Mouse (Mus musculus) myocyte (in vitro differentiated cells): ENCODE measurements around the gene Tiam1. TPM values are rescaled to one million over a fixed set of nuclear protein-coding genes. Genes with fewer than 3 reads are reported as not detected.

Experiments
- H3K27me3 ChIP-seq: one replicate; pipeline ENCODE4 v1.6.1; 2011; ENCODE audit not compliant: control insufficient read depth, insufficient read depth, insufficient read length
- H3K36me3 ChIP-seq: one replicate; pipeline ENCODE4 v1.6.1; 2011; ENCODE audit not compliant: control insufficient read depth, insufficient read depth
- H3K4me2 ChIP-seq: one replicate; pipeline ENCODE4 v1.6.1; 2011; ENCODE audit warnings: low read depth, control low read depth
- H3K4me3 ChIP-seq: one replicate; pipeline ENCODE4 v1.5.1; 2011; ENCODE audit warnings: mild to moderate bottlenecking, control low read depth, moderate library complexity
- H3K79me2 ChIP-seq: one replicate; pipeline ENCODE4 v1.6.1; 2011; ENCODE audit not compliant: control insufficient read depth, insufficient read depth
- H3ac ChIP-seq: one replicate; pipeline ENCODE4 v1.6.1; 2011; ENCODE audit not compliant: control insufficient read depth, insufficient read length
- CEBPB ChIP-seq: IDR thresholded peaks from 2 replicates; pipeline ENCODE4 v1.6.1; 2011; ENCODE audit warnings: mild to moderate bottlenecking, moderate library complexity; ENCODE audit not compliant: poor library complexity, insufficient read depth, severe bottlenecking
- E2F4 ChIP-seq: IDR thresholded peaks from one replicate; pipeline ENCODE4 v1.6.1; 2011; ENCODE audit warnings: mild to moderate bottlenecking, control low read depth, moderate library complexity; ENCODE audit not compliant: insufficient read depth
- MAX ChIP-seq: IDR thresholded peaks from one replicate; pipeline ENCODE4 v1.6.1; 2011; ENCODE audit warnings: low read depth, mild to moderate bottlenecking, control low read depth
- MYOD1 ChIP-seq, 3 experiments: IDR thresholded peaks; one replicate each; pipeline ENCODE4 v1.6.1; 2011; ENCODE audit warnings: control low read depth in 2 of 3, low read depth in 2 of 3, mild to moderate bottlenecking in 2 of 3, moderate library complexity in 1 of 3; ENCODE audit not compliant: insufficient read length in 2 of 3, control insufficient read depth in 1 of 3
- MYOG ChIP-seq, 3 experiments: IDR thresholded peaks; one replicate each; pipeline ENCODE4 v1.6.1; 2011; ENCODE audit warnings: control low read depth in 2 of 3, low read depth in 2 of 3, mild to moderate bottlenecking in 2 of 3; ENCODE audit not compliant: insufficient read length in 2 of 3, control insufficient read depth in 1 of 3, insufficient read depth in 1 of 3
- POLR2A ChIP-seq: IDR thresholded peaks from one replicate; pipeline ENCODE4 v1.6.1; 2011; ENCODE audit warnings: low read depth, mild to moderate bottlenecking, control low read depth, moderate library complexity; ENCODE audit not compliant: insufficient read length
- POLR2AphosphoS2 ChIP-seq: IDR thresholded peaks from one replicate; pipeline ENCODE4 v1.6.1; 2011; ENCODE audit warnings: low read depth, control low read depth; ENCODE audit not compliant: insufficient read length
- REST ChIP-seq: IDR thresholded peaks from one replicate; pipeline ENCODE4 v1.6.1; 2011; ENCODE audit warnings: mild to moderate bottlenecking, control low read depth, moderate library complexity; ENCODE audit not compliant: insufficient read depth, insufficient read length
- SRF ChIP-seq: IDR thresholded peaks from one replicate; pipeline ENCODE4 v1.6.1; 2011; ENCODE audit warnings: low read depth; ENCODE audit not compliant: control insufficient read depth, insufficient read length
- TCF12 ChIP-seq: IDR thresholded peaks from one replicate; pipeline ENCODE4 v1.6.1; 2011; ENCODE audit warnings: mild to moderate bottlenecking, control low read depth; ENCODE audit not compliant: poor library complexity, insufficient read depth, severe bottlenecking
- TCF3 ChIP-seq: IDR thresholded peaks from one replicate; pipeline ENCODE4 v1.6.1; 2011; ENCODE audit warnings: low read depth, control low read depth; ENCODE audit not compliant: insufficient read length
- USF1 ChIP-seq: IDR thresholded peaks from one replicate; pipeline ENCODE4 v1.6.1; 2011; ENCODE audit warnings: low read depth, mild to moderate bottlenecking, control low read depth, moderate library complexity
- polyA plus RNA-seq: library from polyadenylated mRNA; unstranded; fragments of >200 nt; fragmentation: generic; extraction: Trizol; gene quantifications from one replicate; pipeline ENCODE4 v1.2.1, GENCODE M21; 2012; ENCODE audit warnings: missing spikeins

The Tiam1 gene
- polyA plus RNA-seq, 1 experiment, result 2.2 TPM

DNA sequence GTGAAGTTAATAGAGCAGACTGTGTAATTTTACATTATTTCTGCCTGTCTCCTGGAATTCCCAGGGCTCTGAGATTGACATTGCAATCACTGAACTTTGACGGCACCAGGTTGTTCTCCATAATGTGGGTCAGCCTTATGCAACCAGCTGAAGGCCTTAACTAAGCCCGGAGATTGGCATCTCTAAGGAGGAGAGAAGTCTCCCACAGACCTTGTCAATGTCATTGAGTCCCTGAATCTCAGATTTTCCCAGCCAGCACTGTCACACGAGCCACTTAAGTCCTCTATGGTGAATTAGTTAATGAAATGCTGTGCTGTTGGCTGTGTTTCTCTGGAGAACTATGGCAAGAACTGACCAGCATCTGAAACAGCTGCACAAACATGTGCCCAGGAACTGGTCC is 388.9 kb downstream of the Tiam1 start:
- Histone ChIP-seq H3ac (no peak overlapping the region), H3K4me2 (no peak overlapping the region), H3K27me3 (no peaks in the 10 kb centered on the region), H3K36me3 (no peaks in the 10 kb centered on the region), H3K4me3 (no peak overlapping the region), H3K79me2 (no peaks in the 10 kb centered on the region)
- TF ChIP-seq USF1 (no peak), SRF (no peak), MYOD1 (IDR thresholded peaks at IDR 0.05; ENCODE audit: control insufficient read depth in 1 of 3, insufficient read length in 2 of 3, low read depth in 2 of 3) (no peak), CEBPB (no peak), POLR2A (no peak), REST (no peak), TCF3 (no peak), MAX (no peak), MYOG (IDR thresholded peaks at IDR 0.05; ENCODE audit: control insufficient read depth in 1 of 3, insufficient read depth in 1 of 3, insufficient read length in 2 of 3, low read depth in 2 of 3) (no peak), POLR2AphosphoS2 (no peak)

DNA sequence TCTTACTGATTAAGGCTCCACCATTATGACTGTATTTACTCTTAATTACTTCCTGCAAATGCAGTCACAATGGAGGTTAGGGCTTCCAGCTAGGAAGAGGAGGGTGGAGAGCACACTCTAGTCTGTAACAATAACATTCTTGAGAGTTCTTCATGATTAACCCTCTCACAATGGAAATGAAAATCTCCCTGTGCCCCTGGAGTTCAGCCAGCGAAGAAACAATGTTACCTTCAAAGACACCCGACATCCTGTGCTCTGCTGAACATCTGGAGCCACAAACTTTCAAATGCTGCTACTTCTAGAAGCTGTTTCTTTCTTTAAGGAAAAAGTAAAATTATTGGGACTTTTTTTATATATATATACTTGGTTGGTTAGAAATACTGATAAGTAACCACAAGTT is 395.7 kb downstream of the Tiam1 start:
- H3ac ChIP-seq, result no peak overlapping the region
- TF ChIP-seq POLR2A, result no peak
- TF ChIP-seq TCF12, result no peak
- no peak for TF ChIP-seq E2F4
- no peak for TF ChIP-seq MYOD1 (IDR thresholded peaks at IDR 0.05; ENCODE audit: control insufficient read depth in 1 of 3, insufficient read length in 2 of 3, low read depth in 2 of 3)
- no peak for TF ChIP-seq REST
- TF ChIP-seq SRF, result no peak
- TF ChIP-seq TCF3, result no peak
- no peak for TF ChIP-seq MYOG (IDR thresholded peaks at IDR 0.05; ENCODE audit: control insufficient read depth in 1 of 3, insufficient read depth in 1 of 3, insufficient read length in 2 of 3, low read depth in 2 of 3)
- no peak for TF ChIP-seq MAX
- no peak for TF ChIP-seq POLR2AphosphoS2
- TF ChIP-seq USF1, result no peak
- TF ChIP-seq CEBPB, result no peak
- no peaks in the 10 kb centered on the region for H3K36me3 ChIP-seq
- no peaks in the 10 kb centered on the region for H3K79me2 ChIP-seq
- H3K4me3 ChIP-seq, result no peak overlapping the region
- H3K4me2 ChIP-seq, result no peak overlapping the region
- no peaks in the 10 kb centered on the region for H3K27me3 ChIP-seq

DNA sequence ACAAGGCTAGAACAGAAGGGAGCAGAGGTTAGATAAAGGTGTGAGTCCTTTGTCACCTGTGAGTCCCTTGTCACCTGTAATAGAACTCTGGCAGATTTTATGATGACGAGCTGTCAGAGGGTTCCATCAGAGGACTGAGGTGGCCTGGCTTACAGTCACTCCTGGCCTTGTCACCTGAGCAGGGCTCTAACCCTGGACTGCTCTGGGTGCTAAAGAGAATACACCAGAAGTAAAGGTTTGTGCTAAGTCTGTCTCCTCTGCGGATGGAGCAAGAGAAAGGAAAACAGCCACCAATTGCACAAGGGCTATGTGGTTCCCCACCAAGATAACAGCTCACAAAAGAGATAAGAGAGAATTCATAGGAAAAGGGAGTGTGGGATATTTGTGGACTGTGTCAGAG is 404.0 kb downstream of the Tiam1 start:
- H3K4me3 ChIP-seq, result no peak overlapping the region
- H3ac ChIP-seq, result no peak overlapping the region
- no peak overlapping the region for H3K4me2 ChIP-seq
- no peaks in the 10 kb centered on the region for H3K27me3 ChIP-seq
- TF ChIP-seq REST (no peak), MAX (no peak), TCF3 (no peak), USF1 (no peak), POLR2A (no peak), SRF (no peak), POLR2AphosphoS2 (no peak), MYOG (IDR thresholded peaks at IDR 0.05; ENCODE audit: control insufficient read depth in 1 of 3, insufficient read depth in 1 of 3, insufficient read length in 2 of 3, low read depth in 2 of 3) (no peak), TCF12 (no peak)
- H3K36me3 ChIP-seq, result no peaks in the 10 kb centered on the region
- no peaks in the 10 kb centered on the region for H3K79me2 ChIP-seq

DNA sequence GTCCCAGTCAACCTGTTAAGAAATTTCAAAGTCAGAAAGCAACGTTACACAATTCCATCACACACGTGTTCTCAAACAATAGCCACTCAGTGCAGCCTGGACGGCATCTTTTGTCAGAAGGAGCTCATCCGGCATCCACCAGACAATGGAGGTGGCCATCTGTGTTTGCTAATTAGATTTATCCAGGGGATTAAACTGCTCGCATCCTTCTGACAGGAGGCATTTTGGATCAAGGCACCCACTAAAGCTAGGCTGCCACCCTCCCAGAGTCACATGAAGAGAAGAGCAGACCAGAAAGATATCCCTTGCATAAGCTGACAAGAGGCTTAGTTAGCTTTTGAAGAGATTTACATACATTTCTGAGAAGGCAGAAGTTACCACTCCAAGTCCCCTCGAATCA is 404.6 kb downstream of the Tiam1 start:
- no peak for TF ChIP-seq CEBPB
- no peak for TF ChIP-seq USF1
- no peak for TF ChIP-seq E2F4
- no peak for TF ChIP-seq MYOG (IDR thresholded peaks at IDR 0.05; ENCODE audit: control insufficient read depth in 1 of 3, insufficient read depth in 1 of 3, insufficient read length in 2 of 3, low read depth in 2 of 3)
- Histone ChIP-seq H3K4me3 (no peak overlapping the region), H3K79me2 (no peaks in the 10 kb centered on the region), H3K4me2 (no peak overlapping the region), H3K36me3 (no peaks in the 10 kb centered on the region), H3ac (no peak overlapping the region), H3K27me3 (no peaks in the 10 kb centered on the region)

Other genes with a start within 250 kb of the Tiam1 start
- 551 TPM for gene Sod1, start 77.0 kb upstream of the Tiam1 start, polyA plus RNA-seq
- gene Scaf4, start 140.7 kb upstream of the Tiam1 start, polyA plus RNA-seq, result 14.1 TPM
- gene Hunk, start 242.2 kb upstream of the Tiam1 start, polyA plus RNA-seq, result 0.37 TPM